Mouse (Mus musculus): ENCODE results near the gene Tet3. TPM values are rescaled to one million over a fixed set of nuclear protein-coding genes. Genes with fewer than 3 reads are reported as not detected.

Tet3 gene
- polyA plus RNA-seq, 1 experiment from 2014 or later, result 66.1 TPM

DNA sequence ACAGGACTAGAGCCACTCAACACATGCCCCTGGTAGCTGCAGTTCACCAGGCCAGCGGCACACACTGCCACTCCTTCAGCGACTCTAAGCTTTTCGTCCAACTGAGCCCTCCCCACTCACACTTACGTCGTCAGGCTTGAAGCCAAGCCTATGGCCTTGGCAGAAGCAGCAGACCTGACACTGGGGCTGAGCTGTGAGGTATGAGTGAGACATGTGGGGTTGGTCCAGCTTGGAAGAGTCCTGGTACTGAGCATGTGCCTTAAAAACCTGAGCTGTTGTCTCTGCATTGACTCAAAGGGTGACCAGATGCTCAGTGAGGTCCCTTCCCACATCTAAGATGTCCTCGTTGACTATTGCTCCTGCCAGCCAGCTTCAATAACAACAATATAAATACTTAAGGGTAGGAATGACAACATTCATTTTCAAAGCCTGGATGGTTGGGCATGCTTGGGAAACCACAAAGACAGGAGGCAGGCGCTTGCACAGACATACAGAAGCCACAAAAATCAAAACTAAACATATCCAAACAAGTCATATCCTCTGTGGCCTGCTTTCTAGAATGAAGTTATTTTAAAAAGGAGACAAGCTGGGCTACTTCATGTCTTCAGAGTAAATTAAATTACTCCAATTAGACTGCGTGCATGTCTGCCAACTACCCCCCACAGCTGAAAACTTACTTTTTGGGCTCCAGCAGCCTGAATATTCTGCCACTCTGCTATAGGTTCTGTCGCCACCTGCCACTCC is 37.3 kb upstream of the Tet3 start:
- Histone ChIP-seq H3K36me3 (peaks cover 17% of the 10 kb centered on the region), H3K9ac (no peak overlapping the region), H3K4me3 (replicated peaks) (no peak overlapping the region), H3K27ac (replicated peaks) (peak overlapping the region; percentile 60; the same call in 1 of the 2 replicates), H3K9me3 (replicated peaks) (no peaks in the 10 kb centered on the region), H3K27me3 (no peaks in the 10 kb centered on the region), H3K4me2 (replicated peaks) (no peak overlapping the region), H3K4me1 (peaks cover 23% of the 10 kb centered on the region)
- peak; percentile 66; the same call in 1 of the 2 replicates for ATAC-seq (ENCODE audit: insufficient number of reproducible peaks, low FRiP score, low TSS enrichment, low read depth)
- WGBS, result 68% methylated on average over 9 of the region's 9 CpGs

DNA sequence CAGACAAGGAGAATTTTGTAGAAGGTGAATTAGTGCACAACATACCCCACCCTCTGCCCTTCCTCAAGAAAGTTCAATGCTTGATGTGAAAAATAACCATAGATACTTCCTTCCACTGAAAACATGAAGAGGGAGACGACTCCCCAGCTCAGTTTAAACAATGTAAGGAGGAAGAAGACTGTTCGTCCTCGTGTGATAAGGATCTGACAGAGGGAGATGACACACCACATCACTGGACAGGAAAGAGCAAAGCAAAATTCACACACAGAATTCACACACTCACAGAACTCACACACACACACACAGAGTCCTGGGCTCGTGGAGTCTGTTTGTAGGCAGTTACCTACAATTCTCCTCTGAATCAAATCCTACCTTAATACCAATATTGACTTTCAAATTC is 31.7 kb upstream of the Tet3 start:
- Histone ChIP-seq H3K27me3 (no peaks in the 10 kb centered on the region), H3K9me3 (replicated peaks) (no peaks in the 10 kb centered on the region), H3K36me3 (peaks cover 46% of the 10 kb centered on the region), H3K4me1 (peaks cover 2% of the 10 kb centered on the region), H3K9ac (no peak overlapping the region), H3K27ac (replicated peaks) (no peak overlapping the region), H3K4me2 (replicated peaks) (no peak overlapping the region), H3K4me3 (replicated peaks) (no peak overlapping the region)
- WGBS, result 58% methylated on average over 4 of the region's 4 CpGs
- ATAC-seq (ENCODE audit: insufficient number of reproducible peaks, low FRiP score, low TSS enrichment, low read depth), result no peak

DNA sequence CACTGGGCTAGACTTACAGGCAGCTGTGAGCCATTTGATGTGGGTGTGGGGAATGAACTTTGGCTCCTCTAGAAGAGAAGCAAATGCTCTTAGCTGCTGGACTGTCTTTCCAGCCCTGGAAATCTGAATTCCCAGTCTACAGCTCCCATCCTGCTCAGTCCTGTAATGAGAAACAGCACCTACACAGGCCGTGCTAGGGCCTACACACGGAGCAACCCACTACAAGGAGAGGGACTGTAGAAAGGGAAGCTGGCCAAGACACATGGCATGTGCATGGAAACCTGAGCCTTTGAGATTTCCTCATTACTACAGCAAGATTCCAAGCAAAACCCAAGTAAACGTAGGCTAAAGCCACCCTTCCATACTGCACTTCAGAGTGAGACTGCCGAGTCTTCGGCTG is 29.3 kb upstream of the Tet3 start:
- Histone ChIP-seq H3K4me3 (replicated peaks) (no peak overlapping the region), H3K27ac (replicated peaks) (peak overlapping the region; percentile 17; the same call in 1 of the 2 replicates), H3K36me3 (peaks cover 53% of the 10 kb centered on the region), H3K9ac (no peak overlapping the region), H3K9me3 (replicated peaks) (no peaks in the 10 kb centered on the region), H3K4me2 (replicated peaks) (no peak overlapping the region), H3K27me3 (no peaks in the 10 kb centered on the region), H3K4me1 (no peaks in the 10 kb centered on the region; the same call in 1 of the 2 replicates)
- 47% methylated on average over 5 of the region's 5 CpGs for WGBS
- no peak for ATAC-seq (ENCODE audit: insufficient number of reproducible peaks, low FRiP score, low TSS enrichment, low read depth)

DNA sequence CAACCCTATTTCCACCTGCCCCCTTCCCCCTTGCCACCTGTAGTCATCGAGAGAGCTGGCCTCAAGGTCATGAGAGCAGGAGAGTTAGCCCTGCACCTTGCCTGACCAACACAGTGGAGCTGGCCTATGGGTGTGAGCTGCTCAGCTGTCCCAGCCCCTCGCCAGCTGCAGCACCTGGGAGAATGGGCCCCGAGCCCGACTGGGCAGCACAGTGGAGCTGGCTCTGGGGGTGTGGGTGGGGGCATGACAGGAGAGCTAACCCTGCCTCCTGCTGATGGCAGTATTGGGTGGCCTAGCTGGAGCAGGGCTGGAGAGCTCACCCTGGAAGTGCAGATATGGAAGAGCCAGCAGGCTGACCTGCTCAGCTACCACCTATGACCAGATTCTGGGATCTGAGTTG is 28.4 kb upstream of the Tet3 start:
- H3K4me3 ChIP-seq (replicated peaks), result no peak overlapping the region
- 81% methylated on average over 4 of the region's 4 CpGs for WGBS

DNA sequence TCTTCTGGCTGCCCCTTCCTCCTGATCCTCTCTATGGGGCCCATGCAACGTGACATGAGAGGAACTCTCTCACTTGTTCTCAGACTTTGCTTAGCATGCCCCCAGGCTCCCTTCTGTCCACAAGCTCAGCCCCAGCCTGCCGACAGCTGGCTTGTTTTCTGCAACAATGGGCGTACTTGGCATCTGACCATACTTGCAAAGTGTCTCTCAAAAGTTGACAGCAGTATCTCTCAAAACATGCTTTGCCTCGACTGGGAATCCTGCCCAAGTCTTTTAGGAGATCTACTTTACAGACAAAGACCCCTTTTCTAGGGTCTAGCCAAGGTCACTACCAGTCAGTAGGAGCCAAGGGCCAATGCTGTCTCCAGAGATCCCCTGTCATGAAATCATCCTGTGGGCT is 27.0 kb upstream of the Tet3 start:
- Histone ChIP-seq H3K4me1 (no peaks in the 10 kb centered on the region; the same call in 1 of the 2 replicates), H3K27me3 (no peaks in the 10 kb centered on the region), H3K9ac (no peak overlapping the region), H3K27ac (replicated peaks) (no peak overlapping the region), H3K4me2 (replicated peaks) (no peak overlapping the region), H3K36me3 (peaks cover 68% of the 10 kb centered on the region), H3K4me3 (replicated peaks) (no peak overlapping the region), H3K9me3 (replicated peaks) (no peaks in the 10 kb centered on the region)
- 39% methylated on average over 4 of the region's 4 CpGs for WGBS
- no peak for ATAC-seq (ENCODE audit: insufficient number of reproducible peaks, low FRiP score, low TSS enrichment, low read depth)

More for the DNA sequence above, 28.4 kb upstream of the Tet3 start:
- no peak for ATAC-seq (ENCODE audit: insufficient number of reproducible peaks, low FRiP score, low TSS enrichment, low read depth)
- Histone ChIP-seq H3K9me3 (replicated peaks) (no peaks in the 10 kb centered on the region), H3K4me2 (replicated peaks) (no peak overlapping the region), H3K27me3 (no peaks in the 10 kb centered on the region), H3K27ac (replicated peaks) (no peak overlapping the region), H3K9ac (no peak overlapping the region), H3K4me1 (no peaks in the 10 kb centered on the region; the same call in 1 of the 2 replicates), H3K36me3 (peaks cover 53% of the 10 kb centered on the region)

DNA sequence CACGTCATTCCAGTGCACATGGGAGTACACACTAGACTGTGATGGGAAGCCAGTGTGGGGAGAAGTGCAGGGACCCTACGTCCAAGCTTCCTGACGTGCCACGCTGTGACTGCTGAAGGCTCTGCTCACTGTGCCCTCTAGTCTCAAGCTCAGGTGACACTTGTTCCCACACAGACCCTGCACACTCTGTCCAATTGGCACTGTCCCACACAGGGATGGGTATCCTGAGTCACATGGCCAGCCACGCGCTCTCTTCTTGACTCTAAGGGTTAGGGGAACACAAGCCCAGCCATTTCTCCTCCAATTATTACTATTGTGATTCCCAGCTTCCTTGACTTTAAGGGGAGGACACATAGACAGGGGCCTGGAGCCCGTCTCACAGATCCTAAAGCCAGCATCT is 24.9 kb upstream of the Tet3 start:
- no peak overlapping the region for H3K27ac ChIP-seq (replicated peaks)
- peaks cover 69% of the 10 kb centered on the region for H3K36me3 ChIP-seq
- H3K27me3 ChIP-seq, result no peaks in the 10 kb centered on the region
- WGBS, result 95% methylated on average over 7 of the region's 7 CpGs
- no peak overlapping the region for H3K4me3 ChIP-seq (replicated peaks)
- no peak for ATAC-seq (ENCODE audit: insufficient number of reproducible peaks, low FRiP score, low TSS enrichment, low read depth)
- H3K4me1 ChIP-seq, result no peaks in the 10 kb centered on the region; the same call in 1 of the 2 replicates
- no peak overlapping the region for H3K4me2 ChIP-seq (replicated peaks)
- H3K9me3 ChIP-seq (replicated peaks), result no peaks in the 10 kb centered on the region
- no peak overlapping the region for H3K9ac ChIP-seq

DNA sequence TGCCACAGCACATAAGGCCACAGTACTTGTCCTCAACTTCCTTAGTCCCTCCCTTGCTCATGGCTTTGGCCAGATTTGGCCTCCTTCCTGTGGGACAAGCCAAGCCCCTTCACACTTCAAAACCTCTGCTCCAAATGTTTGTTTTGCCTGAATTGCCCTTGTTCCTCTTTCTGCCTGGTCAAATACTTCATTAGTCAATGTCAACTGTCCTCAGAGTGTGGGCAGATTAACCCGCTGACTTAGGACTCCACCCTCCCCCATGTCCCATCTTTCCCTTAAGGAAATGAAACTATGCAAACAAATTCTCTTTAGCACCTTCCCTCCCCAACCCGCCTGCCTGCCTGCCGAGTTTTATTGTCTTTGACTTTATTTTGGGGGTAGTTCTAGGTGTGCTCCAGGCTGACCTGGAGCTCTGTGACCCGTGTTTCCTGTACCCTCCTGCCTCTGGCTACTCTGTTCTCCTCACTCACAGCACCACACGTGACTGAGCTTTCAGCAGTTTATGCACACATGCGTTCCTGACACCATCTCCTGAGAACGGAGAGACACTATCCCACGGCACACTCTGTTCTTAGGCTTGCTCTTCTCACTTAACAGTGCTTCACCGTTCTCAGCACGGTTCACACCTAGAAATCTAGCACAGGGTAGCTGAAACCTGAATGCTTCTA is 23.7 kb upstream of the Tet3 start:
- Histone ChIP-seq H3K4me2 (replicated peaks) (no peak overlapping the region), H3K9ac (no peak overlapping the region), H3K9me3 (replicated peaks) (no peaks in the 10 kb centered on the region), H3K27me3 (no peaks in the 10 kb centered on the region), H3K27ac (replicated peaks) (no peak overlapping the region), H3K4me1 (no peaks in the 10 kb centered on the region), H3K4me3 (replicated peaks) (no peak overlapping the region), H3K36me3 (peaks cover 69% of the 10 kb centered on the region)
- ATAC-seq (ENCODE audit: insufficient number of reproducible peaks, low FRiP score, low TSS enrichment, low read depth), result no peak
- 72% methylated on average over 10 of the region's 10 CpGs for WGBS

DNA sequence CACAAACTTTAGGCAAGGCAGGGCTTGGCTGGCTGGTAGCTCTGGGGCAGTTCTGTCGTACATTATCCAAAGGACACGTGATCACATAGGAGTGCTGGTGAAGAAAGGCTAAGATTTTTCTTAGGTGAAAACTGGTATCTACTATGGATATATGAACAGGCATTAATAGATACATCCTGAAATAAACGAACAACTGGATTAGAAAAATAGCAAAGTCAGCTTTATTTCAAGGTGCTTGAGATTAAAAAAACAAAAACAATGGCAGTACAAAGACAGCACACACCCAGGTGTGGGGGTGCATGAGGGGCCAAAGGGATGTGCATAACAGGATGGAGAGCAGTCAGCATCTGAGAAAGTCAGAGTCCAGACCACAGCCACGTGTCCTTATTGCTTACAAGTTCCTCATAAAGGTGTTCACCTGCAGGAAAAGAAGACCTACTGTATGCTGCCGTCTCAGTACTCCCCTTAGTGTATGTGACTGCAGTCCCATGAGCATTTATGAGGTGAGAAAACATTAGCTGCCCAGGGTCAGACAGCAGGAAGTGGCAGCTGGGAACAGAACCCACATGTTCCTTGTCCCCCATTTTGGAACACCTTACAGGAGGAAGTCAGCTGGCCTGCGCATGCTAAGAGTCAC is 21.3 kb upstream of the Tet3 start:
- H3K27ac ChIP-seq (replicated peaks), result no peak overlapping the region
- WGBS, result 91% methylated on average over 6 of the region's 6 CpGs

DNA sequence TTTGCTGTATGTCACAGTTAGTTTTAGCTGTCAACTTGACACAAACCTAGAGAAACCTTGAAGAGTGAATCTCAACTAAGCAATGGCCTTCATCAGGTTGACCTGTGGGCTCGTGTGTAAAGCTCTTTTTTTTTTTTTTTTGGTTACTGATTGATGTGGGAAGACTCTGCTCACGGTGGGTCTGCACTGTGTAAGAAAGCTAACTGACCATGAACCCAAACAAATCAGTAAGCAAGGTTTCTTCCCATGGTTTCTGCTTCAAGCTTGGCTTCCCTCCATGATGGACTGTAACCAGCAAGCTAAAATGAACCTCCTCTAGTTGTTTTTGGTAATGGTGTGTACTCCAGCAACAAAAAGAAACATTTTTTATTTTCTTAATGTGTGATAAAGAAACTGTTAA is 20.3 kb upstream of the Tet3 start:
- no peak overlapping the region for H3K27ac ChIP-seq (replicated peaks)
- 79% methylated on average over 2 of the region's 2 CpGs for WGBS
- peaks cover 47% of the 10 kb centered on the region for H3K36me3 ChIP-seq
- H3K9me3 ChIP-seq (replicated peaks), result no peaks in the 10 kb centered on the region
- no peak overlapping the region for H3K4me2 ChIP-seq (replicated peaks)
- no peak for ATAC-seq (ENCODE audit: insufficient number of reproducible peaks, low FRiP score, low TSS enrichment, low read depth)
- H3K9ac ChIP-seq, result no peak overlapping the region
- H3K27me3 ChIP-seq, result no peaks in the 10 kb centered on the region
- H3K4me1 ChIP-seq, result no peaks in the 10 kb centered on the region
- no peak overlapping the region for H3K4me3 ChIP-seq (replicated peaks)

More for the DNA sequence above, 21.3 kb upstream of the Tet3 start:
- Histone ChIP-seq H3K4me3 (replicated peaks) (no peak overlapping the region), H3K4me1 (no peaks in the 10 kb centered on the region), H3K27me3 (no peaks in the 10 kb centered on the region), H3K4me2 (replicated peaks) (no peak overlapping the region), H3K9ac (no peak overlapping the region), H3K36me3 (peaks cover 55% of the 10 kb centered on the region), H3K9me3 (replicated peaks) (no peaks in the 10 kb centered on the region)
- no peak for ATAC-seq (ENCODE audit: insufficient number of reproducible peaks, low FRiP score, low TSS enrichment, low read depth)

DNA sequence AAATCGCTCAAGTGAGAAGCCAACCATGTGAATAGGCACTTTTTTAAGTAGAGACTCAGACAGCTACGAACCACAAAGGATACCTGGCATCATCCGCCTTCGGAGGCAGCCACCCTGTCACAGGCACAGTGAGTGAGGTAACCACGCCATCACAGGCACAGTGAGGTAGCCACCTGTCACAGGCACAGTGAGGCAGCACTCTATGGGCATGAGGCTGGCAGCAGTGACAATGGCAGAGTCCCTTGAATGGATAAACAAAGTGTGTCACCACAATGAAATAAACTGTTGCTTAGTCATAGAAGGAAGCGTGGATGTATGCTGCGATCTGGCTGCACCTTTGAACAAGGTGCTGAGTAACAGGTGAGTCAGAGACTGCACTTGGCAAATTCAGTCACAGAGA is 19.7 kb upstream of the Tet3 start:
- H3K27ac ChIP-seq (replicated peaks), result no peak overlapping the region
- H3K9me3 ChIP-seq (replicated peaks), result no peaks in the 10 kb centered on the region
- H3K4me2 ChIP-seq (replicated peaks), result no peak overlapping the region
- H3K9ac ChIP-seq, result no peak overlapping the region
- H3K36me3 ChIP-seq, result peaks cover 42% of the 10 kb centered on the region
- no peaks in the 10 kb centered on the region for H3K4me1 ChIP-seq
- WGBS, result 94% methylated on average over 7 of the region's 7 CpGs
- no peak overlapping the region for H3K4me3 ChIP-seq (replicated peaks)
- no peak for ATAC-seq (ENCODE audit: insufficient number of reproducible peaks, low FRiP score, low TSS enrichment, low read depth)
- H3K27me3 ChIP-seq, result no peaks in the 10 kb centered on the region

DNA sequence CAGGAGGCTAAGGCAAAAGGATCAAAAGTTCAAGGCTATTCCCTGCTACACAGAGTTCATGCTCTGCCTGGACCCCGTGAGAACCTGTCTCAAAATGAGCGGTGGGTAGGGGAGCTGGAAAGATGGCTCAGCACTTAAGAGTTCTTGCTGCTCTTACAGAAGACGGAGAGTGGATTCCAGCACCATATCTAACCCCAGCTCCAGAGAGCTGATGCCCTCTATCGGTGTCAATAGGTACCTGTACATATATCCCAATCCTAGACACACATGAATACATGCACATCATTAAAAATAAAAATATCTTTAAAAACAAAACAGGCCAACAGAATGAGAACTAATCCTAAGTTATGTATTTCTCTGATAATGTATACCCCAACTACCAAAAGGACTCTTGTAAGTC is 19.3 kb upstream of the Tet3 start:
- WGBS, result 61% methylated on average over 4 of the region's 4 CpGs
- no peaks in the 10 kb centered on the region for H3K27me3 ChIP-seq
- H3K4me1 ChIP-seq, result no peaks in the 10 kb centered on the region
- H3K4me3 ChIP-seq (replicated peaks), result no peak overlapping the region
- H3K9me3 ChIP-seq (replicated peaks), result no peaks in the 10 kb centered on the region
- no peak overlapping the region for H3K27ac ChIP-seq (replicated peaks)
- H3K4me2 ChIP-seq (replicated peaks), result no peak overlapping the region
- no peak for ATAC-seq (ENCODE audit: insufficient number of reproducible peaks, low FRiP score, low TSS enrichment, low read depth)
- H3K36me3 ChIP-seq, result peaks cover 41% of the 10 kb centered on the region
- no peak overlapping the region for H3K9ac ChIP-seq
